Mouse (Mus musculus): ENCODE data around the gene Gpc6.

GRCm38 (mm10) chr14:117055134-117055533 is 130.0 kb downstream of the Gpc6 start:
- TF ChIP-seq CTCF (IDR thresholded peaks at IDR 0.05; ENCODE audit: low read depth, low read length) (no peak), POLR2A (IDR thresholded peaks at IDR 0.05; ENCODE audit: borderline replicate concordance, low read depth, low read length) (no peak)

All from bone marrow macrophage, adult 2 months (primary cell).